Mouse (Mus musculus) myocyte (in vitro differentiated cells): ENCODE measurements around the gene Shank2. TPM values are rescaled to one million over a fixed set of nuclear protein-coding genes. Genes with fewer than 3 reads are reported as not detected.

Source experiments
- H3K27me3 ChIP-seq: one replicate; pipeline ENCODE4 v1.6.1; 2011; ENCODE audit not compliant: control insufficient read depth, insufficient read depth, insufficient read length
- H3K36me3 ChIP-seq: one replicate; pipeline ENCODE4 v1.6.1; 2011; ENCODE audit not compliant: control insufficient read depth, insufficient read depth
- H3K4me2 ChIP-seq: one replicate; pipeline ENCODE4 v1.6.1; 2011; ENCODE audit warnings: low read depth, control low read depth
- H3K4me3 ChIP-seq: one replicate; pipeline ENCODE4 v1.5.1; 2011; ENCODE audit warnings: mild to moderate bottlenecking, control low read depth, moderate library complexity
- H3K79me2 ChIP-seq: one replicate; pipeline ENCODE4 v1.6.1; 2011; ENCODE audit not compliant: control insufficient read depth, insufficient read depth
- H3ac ChIP-seq: one replicate; pipeline ENCODE4 v1.6.1; 2011; ENCODE audit not compliant: control insufficient read depth, insufficient read length
- CEBPB ChIP-seq: IDR thresholded peaks from 2 replicates; pipeline ENCODE4 v1.6.1; 2011; ENCODE audit warnings: mild to moderate bottlenecking, moderate library complexity; ENCODE audit not compliant: poor library complexity, insufficient read depth, severe bottlenecking
- E2F4 ChIP-seq: IDR thresholded peaks from one replicate; pipeline ENCODE4 v1.6.1; 2011; ENCODE audit warnings: mild to moderate bottlenecking, control low read depth, moderate library complexity; ENCODE audit not compliant: insufficient read depth
- MAX ChIP-seq: IDR thresholded peaks from one replicate; pipeline ENCODE4 v1.6.1; 2011; ENCODE audit warnings: low read depth, mild to moderate bottlenecking, control low read depth
- MYOD1 ChIP-seq, 3 experiments: IDR thresholded peaks; one replicate each; pipeline ENCODE4 v1.6.1; 2011; ENCODE audit warnings: control low read depth in 2 of 3, low read depth in 2 of 3, mild to moderate bottlenecking in 2 of 3, moderate library complexity in 1 of 3; ENCODE audit not compliant: insufficient read length in 2 of 3, control insufficient read depth in 1 of 3
- MYOG ChIP-seq, 3 experiments: IDR thresholded peaks; one replicate each; pipeline ENCODE4 v1.6.1; 2011; ENCODE audit warnings: control low read depth in 2 of 3, low read depth in 2 of 3, mild to moderate bottlenecking in 2 of 3; ENCODE audit not compliant: insufficient read length in 2 of 3, control insufficient read depth in 1 of 3, insufficient read depth in 1 of 3
- POLR2A ChIP-seq: IDR thresholded peaks from one replicate; pipeline ENCODE4 v1.6.1; 2011; ENCODE audit warnings: low read depth, mild to moderate bottlenecking, control low read depth, moderate library complexity; ENCODE audit not compliant: insufficient read length
- POLR2AphosphoS2 ChIP-seq: IDR thresholded peaks from one replicate; pipeline ENCODE4 v1.6.1; 2011; ENCODE audit warnings: low read depth, control low read depth; ENCODE audit not compliant: insufficient read length
- REST ChIP-seq: IDR thresholded peaks from one replicate; pipeline ENCODE4 v1.6.1; 2011; ENCODE audit warnings: mild to moderate bottlenecking, control low read depth, moderate library complexity; ENCODE audit not compliant: insufficient read depth, insufficient read length
- SRF ChIP-seq: IDR thresholded peaks from one replicate; pipeline ENCODE4 v1.6.1; 2011; ENCODE audit warnings: low read depth; ENCODE audit not compliant: control insufficient read depth, insufficient read length
- TCF12 ChIP-seq: IDR thresholded peaks from one replicate; pipeline ENCODE4 v1.6.1; 2011; ENCODE audit warnings: mild to moderate bottlenecking, control low read depth; ENCODE audit not compliant: poor library complexity, insufficient read depth, severe bottlenecking
- TCF3 ChIP-seq: IDR thresholded peaks from one replicate; pipeline ENCODE4 v1.6.1; 2011; ENCODE audit warnings: low read depth, control low read depth; ENCODE audit not compliant: insufficient read length
- USF1 ChIP-seq: IDR thresholded peaks from one replicate; pipeline ENCODE4 v1.6.1; 2011; ENCODE audit warnings: low read depth, mild to moderate bottlenecking, control low read depth, moderate library complexity
- polyA plus RNA-seq: library from polyadenylated mRNA; unstranded; fragments of >200 nt; fragmentation: generic; extraction: Trizol; gene quantifications from one replicate; pipeline ENCODE4 v1.2.1, GENCODE M21; 2012; ENCODE audit warnings: missing spikeins

Gene Shank2
- polyA plus RNA-seq, 1 experiment = 0.07 TPM

DNA sequence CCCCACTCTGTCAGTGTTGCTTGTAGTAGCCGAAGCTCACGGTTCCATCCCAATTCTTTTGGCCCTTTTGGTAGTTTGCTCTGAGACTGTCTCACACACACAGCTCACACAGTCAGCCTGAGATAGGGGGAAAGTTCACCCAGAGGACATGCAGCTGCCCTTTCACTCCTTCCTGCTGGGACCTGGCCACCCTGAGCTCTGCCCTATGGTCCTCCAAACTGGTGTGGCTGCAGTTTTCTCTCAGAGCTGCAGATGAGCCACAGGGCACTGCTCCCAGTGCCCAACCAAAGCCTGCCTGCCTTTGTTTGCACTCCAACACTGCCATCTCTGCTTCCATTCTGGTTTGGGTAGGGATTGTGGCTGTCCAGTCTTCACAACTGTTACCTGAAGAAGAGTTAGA, 388.0 kb downstream of the Shank2 start:
- TF ChIP-seq POLR2AphosphoS2 = no peak
- no peak for TF ChIP-seq TCF12
- TF ChIP-seq MYOG (IDR thresholded peaks at IDR 0.05; ENCODE audit: control insufficient read depth in 1 of 3, insufficient read depth in 1 of 3, insufficient read length in 2 of 3, low read depth in 2 of 3) = no peak
- no peak for TF ChIP-seq MYOD1 (IDR thresholded peaks at IDR 0.05; ENCODE audit: control insufficient read depth in 1 of 3, insufficient read length in 2 of 3, low read depth in 2 of 3)
- TF ChIP-seq MAX = no peak
- TF ChIP-seq CEBPB = no peak
- TF ChIP-seq E2F4 = no peak
- no peak for TF ChIP-seq REST
- no peak for TF ChIP-seq TCF3
- TF ChIP-seq USF1 = no peak
- no peak for TF ChIP-seq SRF
- no peak for TF ChIP-seq POLR2A
- no peak overlapping the region for H3ac ChIP-seq
- no peak overlapping the region for H3K4me2 ChIP-seq
- no peaks in the 10 kb centered on the region for H3K79me2 ChIP-seq
- no peaks in the 10 kb centered on the region for H3K27me3 ChIP-seq
- H3K36me3 ChIP-seq = no peaks in the 10 kb centered on the region
- no peak overlapping the region for H3K4me3 ChIP-seq

DNA sequence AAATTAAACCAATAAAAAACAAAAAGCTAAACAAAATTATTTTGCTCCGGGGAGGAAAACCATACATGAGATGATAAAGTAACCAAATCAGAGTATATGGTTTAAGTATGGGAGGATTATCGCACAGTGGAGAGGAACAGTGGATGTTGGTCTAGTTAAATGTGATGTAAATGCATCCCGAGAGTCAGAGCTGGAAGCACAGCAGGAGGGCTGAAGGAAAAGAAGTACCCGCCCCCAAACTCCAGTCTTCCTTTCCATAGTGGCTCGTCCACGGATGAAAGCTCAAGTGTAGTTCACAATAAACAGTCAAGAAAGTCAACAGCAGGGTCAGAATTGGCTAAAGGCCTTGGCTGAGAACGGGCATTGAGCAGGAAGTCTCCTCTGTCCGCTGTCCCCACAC, 388.9 kb downstream of the Shank2 start:
- H3K79me2 ChIP-seq = no peaks in the 10 kb centered on the region
- no peak overlapping the region for H3K4me2 ChIP-seq
- no peak overlapping the region for H3K4me3 ChIP-seq
- no peak overlapping the region for H3ac ChIP-seq
- TF ChIP-seq TCF12 (no peak), MYOD1 (IDR thresholded peaks at IDR 0.05; ENCODE audit: control insufficient read depth in 1 of 3, insufficient read length in 2 of 3, low read depth in 2 of 3) (no peak), REST (no peak)
- H3K27me3 ChIP-seq = peaks cover 4% of the 10 kb centered on the region
- H3K36me3 ChIP-seq = no peaks in the 10 kb centered on the region

DNA sequence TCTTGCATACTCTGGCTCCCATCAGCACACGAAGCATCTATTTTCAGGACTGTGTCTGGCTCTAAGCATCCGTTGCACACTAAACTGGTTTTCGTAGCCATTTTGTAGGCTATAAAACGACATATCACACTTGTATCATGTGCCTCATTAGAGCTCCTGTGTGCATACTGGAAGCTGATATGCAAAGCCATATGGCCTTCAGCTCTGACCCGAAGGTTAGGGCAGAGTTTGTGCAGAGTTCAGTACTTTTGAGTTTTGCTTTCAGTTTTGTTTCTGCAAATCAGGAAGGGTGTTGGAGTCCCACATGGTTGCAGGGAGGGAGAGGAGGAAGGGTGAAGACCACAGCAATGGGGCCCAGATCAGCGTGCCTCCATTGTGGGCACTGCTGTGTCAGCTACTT, 390.0 kb downstream of the Shank2 start:
- no peak overlapping the region for H3ac ChIP-seq
- H3K79me2 ChIP-seq = no peaks in the 10 kb centered on the region
- no peaks in the 10 kb centered on the region for H3K36me3 ChIP-seq
- TF ChIP-seq POLR2A (no peak), MYOD1 (IDR thresholded peaks at IDR 0.05; ENCODE audit: control insufficient read depth in 1 of 3, insufficient read length in 2 of 3, low read depth in 2 of 3) (no peak), E2F4 (no peak), POLR2AphosphoS2 (no peak), TCF3 (no peak), SRF (no peak), CEBPB (no peak), MYOG (IDR thresholded peaks at IDR 0.05; ENCODE audit: control insufficient read depth in 1 of 3, insufficient read depth in 1 of 3, insufficient read length in 2 of 3, low read depth in 2 of 3) (no peak), TCF12 (no peak), REST (no peak), USF1 (no peak)
- H3K27me3 ChIP-seq = peaks cover 4% of the 10 kb centered on the region
- no peak overlapping the region for H3K4me2 ChIP-seq
- H3K4me3 ChIP-seq = no peak overlapping the region

- H3ac ChIP-seq = no peak overlapping the region
- no peak overlapping the region for H3K4me3 ChIP-seq
- H3K79me2 ChIP-seq = no peaks in the 10 kb centered on the region
- H3K36me3 ChIP-seq = no peaks in the 10 kb centered on the region
- peaks cover 1% of the 10 kb centered on the region for H3K27me3 ChIP-seq
- TF ChIP-seq TCF12 (no peak), REST (no peak), CEBPB (no peak), TCF3 (no peak), MYOD1 (IDR thresholded peaks at IDR 0.05; ENCODE audit: control insufficient read depth in 1 of 3, insufficient read length in 2 of 3, low read depth in 2 of 3) (no peak), MYOG (IDR thresholded peaks at IDR 0.05; ENCODE audit: control insufficient read depth in 1 of 3, insufficient read depth in 1 of 3, insufficient read length in 2 of 3, low read depth in 2 of 3) (no peak), E2F4 (no peak), USF1 (no peak)
- H3K4me2 ChIP-seq = no peak overlapping the region
Observed at GRCm38 (mm10) chr7:144402492-144402891, 400.8 kb downstream of the Shank2 start.

DNA sequence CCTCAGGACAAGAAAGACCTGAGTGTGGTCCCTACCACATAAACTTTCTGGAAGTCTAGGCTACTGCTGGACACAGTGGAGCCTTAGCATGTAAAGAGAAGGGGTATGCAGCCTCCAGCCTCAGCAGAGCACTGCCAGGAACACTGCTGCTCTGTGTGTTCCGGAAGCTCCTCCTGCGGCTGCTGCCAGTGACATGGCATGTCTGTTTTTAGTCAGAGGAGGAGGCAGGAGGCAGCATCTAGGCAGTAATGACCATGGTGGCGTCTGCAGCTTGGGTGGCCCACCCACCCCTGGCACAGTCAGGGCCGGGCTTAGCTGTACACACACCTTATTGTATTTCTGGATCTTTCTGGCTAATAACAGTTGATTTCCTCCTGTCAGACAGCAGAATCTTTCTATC, 405.9 kb downstream of the Shank2 start:
- Histone ChIP-seq H3K4me3 (no peak overlapping the region), H3ac (no peak overlapping the region), H3K27me3 (peaks cover 11% of the 10 kb centered on the region), H3K36me3 (no peaks in the 10 kb centered on the region), H3K4me2 (no peak overlapping the region), H3K79me2 (no peaks in the 10 kb centered on the region)
- no peak for TF ChIP-seq E2F4
- no peak for TF ChIP-seq CEBPB
- TF ChIP-seq USF1 = no peak
- TF ChIP-seq MAX = no peak
- no peak for TF ChIP-seq MYOG (IDR thresholded peaks at IDR 0.05; ENCODE audit: control insufficient read depth in 1 of 3, insufficient read depth in 1 of 3, insufficient read length in 2 of 3, low read depth in 2 of 3)
- no peak for TF ChIP-seq TCF3
